Mouse (Mus musculus) cerebellum, postnatal 4 days (tissue): ENCODE measurements around the gene Mafg.
"Not testable (repeated sequence)": the region's sequence is repeated elsewhere in the genome, so short reads cannot be mapped to it uniquely, and the experiment has no call there.

Experiments used
- DNase-seq, 2 experiments: peaks; one replicate each; pipeline ENCODE4 v3.0.0; 2022; ENCODE audit warnings: low spot score in 2 of 2, mixed read lengths in 1 of 2

Mafg gene

DNA sequence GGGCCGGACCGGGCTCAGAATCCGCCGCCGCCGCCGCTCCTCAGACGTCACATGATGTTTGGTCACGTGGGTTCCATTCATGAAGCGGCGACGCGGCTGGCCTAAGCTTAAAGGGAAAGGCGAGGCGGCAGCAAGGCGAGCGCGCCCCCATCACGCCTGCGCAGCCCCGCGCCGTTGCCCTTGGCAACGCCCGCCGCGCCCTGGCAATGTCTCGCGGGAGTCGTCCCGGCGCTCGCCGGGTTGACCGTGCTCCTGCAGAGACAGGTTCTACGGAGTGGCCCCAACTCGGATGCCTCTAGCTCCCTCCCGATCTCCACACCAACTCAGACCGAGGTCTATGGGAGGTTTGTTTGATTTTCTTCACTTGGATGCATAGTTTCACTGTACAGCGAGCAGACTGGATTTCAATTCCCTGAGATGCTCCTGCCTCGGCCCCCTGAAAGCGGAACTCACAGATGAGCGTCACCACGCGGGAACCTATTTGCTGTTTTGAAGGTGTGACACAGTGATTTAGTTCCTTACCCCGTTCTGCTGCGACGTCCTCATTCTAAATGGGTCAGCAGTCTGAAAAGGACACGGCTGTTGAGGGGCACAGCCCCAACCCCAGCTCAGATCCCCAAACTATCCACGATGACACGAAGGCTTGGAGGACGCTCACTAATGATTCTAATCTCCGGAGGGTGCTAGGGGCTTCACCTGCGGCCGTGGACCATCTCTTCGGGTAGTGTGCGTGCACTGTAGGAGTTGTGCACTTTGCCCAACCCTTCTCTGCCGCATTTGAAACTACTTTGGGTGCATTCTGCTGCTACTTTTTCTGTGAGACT, at the start of gene Mafg:
Gene Mafg, minus strand, starts transcription at position 81 of the 824 bp plus-strand sequence.
- DNase-seq, result peak; percentile 87 to 92

DNA sequence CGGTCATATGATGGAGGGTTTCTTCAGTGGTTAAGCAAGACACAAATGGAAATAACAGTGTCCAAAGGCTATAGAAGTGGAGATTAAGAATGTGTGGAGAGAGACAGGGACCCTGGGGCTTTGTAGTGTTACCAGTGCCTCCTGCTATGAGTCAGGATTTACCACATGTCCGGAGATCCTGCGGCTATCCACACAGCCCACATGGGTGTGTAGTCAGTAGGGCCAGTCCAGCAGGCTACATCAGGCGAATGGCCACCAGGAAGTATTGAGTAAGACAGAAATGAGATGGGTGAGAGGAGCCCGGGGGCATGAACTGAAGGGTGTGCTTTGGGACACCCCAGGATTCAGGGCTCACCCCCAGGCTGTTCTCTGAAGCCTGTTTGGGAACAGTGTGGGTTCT, 49.3 kb upstream of the Mafg start:
- no peak for DNase-seq

DNA sequence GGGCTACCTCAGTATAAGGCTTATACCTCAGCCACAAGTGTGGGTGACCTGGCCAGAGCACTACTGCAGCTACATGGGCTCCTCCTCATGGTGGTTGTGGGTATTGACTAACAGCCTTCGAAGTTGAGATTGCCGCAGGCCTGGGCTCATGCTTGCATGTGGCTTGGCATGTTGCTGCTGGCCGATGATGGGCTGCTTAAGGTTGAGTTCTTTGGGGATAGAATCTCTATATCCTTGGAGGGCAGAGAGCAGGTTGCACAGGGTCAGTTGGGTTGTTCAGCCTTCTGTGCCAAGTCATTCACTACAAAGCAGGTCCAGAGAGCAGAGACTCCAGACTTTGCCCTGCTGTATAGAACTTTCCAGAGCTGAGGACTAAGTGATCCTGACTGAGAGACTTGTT, 46.5 kb upstream of the Mafg start:
- no peak for DNase-seq

DNA sequence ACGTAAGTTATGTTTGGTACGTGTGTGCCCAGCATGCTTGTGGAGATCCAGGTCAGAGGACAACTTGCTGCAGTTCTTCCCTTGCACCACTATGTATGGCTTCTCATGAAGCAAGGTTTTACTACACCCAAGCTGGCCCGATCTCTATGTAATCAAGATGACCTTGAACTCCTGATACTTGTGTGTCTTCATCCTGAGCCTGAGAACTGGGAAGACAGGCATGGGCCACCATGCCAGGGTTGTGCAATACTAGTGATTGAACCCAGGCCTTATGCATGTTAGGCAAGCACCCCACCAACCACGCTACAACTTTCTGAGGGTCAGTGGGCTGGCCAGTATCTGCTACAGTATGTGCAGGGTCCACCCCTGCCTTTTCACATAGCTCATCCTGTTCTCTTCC, 43.6 kb upstream of the Mafg start:
- DNase-seq, result no peak

DNA sequence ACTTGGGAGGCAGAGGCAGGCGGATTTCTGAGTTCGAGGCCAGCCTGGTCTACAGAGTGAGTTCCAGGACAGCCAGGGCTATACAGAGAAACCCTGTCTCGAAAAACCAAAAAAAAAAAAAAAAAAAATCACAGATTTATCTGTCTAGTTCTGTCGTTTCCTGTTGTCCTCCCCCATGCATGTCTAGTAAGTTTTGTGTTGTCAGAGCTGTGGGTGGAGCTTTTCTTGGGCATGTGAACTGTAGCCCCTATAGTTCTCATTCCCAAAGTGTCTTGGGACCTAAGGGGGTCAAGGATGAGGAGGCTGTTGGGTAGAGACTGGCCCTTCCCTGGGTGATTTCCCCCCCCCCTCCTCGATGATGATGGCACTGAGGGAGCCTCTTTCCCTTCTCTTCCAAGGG, 42.5 kb upstream of the Mafg start:
- DNase-seq, result not testable (repeated sequence)

DNA sequence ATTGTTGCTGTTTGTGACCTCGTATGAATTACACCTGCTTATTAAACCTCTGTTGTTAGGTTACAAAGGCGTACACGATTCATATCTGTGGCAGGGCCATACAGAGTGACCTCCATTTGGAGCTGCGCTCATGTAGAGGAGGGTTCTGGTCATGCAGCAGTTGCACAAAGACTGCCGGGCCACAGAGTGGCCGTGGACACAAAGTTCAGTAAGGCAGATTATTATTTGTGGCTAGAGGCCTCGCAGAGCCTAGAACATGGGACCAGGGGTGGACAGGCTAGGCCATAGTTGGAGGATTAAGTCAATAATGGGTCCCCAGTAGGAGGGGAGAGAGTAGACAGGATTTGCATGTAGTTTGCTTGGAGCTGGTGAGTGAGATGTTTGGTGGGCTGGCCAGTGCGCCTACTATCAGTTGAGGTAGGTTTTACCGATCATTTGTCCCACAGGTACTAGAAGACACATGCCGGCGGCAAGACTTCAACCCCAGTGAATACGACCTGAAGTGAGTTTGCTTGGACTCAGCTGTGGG, 40.3 kb upstream of the Mafg start:
- DNase-seq, result no peak

DNA sequence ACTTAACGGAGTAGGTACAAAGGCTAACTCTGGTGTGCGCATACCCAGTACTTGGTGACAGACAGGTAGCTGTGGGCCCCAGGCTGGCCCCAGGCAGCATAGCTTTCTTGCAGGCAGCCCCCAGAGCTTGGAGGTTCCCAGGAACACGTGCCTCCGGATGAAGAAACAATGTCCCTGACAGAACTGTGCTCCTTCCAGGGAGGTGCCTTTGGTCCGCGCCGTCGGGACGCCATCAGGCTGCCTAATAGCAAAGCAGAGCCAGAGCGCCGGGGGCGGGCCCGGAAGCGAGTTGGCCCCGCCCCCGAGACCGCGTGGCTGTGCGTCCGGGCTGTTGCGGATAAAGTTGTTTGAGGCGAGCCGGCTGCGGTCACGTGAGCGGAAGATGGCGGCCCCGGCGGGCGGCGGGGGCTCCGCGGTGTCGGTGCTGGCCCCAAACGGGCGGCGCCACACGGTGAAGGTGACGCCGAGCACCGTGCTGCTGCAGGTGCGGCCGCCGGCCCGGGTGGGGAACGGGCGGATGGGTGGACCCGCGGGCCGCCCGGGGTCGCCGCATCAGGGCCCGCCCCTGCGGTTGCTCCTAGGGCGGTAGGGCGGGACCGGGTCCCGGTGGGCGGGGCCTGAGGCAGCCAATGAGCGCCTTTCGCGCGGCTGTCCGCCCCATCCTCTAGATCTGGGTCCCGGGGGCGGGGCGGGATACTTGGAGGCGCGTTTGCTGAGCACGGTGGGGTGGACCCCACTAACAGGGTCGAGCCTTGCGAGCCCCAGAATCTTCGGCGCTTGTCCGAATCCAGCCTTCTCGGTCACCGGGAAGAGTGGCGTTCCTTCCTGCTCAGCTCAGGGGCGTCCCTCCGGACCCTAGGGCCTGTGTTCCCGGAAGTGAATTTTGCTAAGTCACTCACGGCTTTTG, 39.5 kb upstream of the Mafg start, which contains the start of gene Aspscr1:
Gene Aspscr1, plus strand, starts transcription at position 287 of the 907 bp plus-strand sequence.
- peak; percentile 84 to 94 for DNase-seq

DNA sequence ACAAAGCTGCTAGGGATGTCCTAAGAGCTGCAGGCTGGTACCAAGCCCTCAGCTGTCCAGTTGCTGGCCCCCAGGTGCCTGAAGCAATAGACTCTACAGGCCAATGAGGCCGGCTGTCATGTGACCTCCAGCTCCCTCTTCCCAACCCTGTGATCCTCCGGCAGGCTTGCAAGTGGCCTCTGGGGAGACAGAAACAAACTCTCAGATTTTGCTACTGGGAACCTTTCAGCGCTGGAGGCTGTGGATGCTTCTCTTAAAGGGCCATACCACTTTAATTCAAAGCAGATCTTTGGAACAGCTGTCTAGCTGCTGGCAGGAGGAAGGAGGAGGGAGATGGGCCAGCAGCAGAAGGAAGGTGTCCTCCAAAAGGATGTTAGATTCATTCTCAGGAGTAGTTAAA, 33.2 kb upstream of the Mafg start:
- no peak for DNase-seq

DNA sequence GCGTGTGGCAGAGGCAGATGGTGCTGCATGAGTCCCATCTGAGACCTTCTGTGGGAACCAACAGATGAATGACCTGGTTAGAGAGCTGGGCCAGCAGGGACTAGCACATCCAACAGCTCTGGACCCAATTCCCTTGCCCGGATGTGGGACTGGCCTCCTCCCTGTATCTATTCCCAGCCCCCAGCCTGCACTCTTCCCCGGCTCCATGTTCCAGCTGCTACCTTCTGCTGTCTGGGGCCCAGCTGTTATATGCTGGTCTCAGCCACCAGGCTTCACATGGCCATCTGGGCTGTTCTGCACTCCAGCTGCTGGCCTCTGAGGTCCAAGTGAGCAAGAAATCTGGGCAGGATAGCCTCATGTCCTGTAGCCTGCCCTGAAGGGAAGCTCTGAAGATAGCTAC, 32.0 kb upstream of the Mafg start:
- no peak for DNase-seq

DNA sequence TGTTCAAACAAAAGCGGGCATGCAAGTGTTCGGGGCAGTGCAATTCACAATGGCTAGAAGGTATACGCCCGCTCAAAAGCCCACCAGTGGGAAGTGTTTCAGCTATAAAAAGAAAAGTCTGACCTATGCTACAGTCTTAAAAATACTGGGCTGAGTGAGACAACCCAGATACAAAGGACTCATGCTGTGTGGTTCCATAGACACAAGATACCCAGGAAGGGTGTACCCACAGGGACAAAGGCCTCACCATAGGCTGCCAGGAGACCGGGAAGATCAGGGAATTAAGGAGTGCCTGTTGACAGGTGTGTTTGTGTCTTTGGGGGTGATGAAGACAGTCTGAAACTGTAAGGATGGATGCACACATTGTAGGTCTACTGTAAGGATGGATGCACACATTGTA, 30.3 kb upstream of the Mafg start:
- DNase-seq, result no peak

DNA sequence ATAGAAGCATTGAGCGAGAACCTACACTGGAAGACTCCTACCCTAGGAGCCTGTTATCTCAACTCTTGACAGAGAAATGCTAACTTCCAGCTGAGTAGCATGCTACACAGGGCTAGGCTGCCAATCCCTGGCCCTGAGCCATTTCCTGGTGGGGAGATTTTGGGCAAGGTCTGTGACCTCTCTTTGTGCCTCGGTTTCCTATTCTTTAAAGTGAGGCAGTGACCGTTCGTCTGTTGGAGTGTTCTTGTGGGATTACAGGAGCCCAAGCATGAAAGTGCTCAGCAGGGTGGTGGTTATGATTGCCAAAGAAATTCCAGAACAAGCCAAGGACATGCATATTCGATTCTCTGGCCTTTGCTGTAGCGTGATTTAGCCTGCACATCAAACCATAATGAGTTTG, 29.4 kb upstream of the Mafg start:
- no peak for DNase-seq

DNA sequence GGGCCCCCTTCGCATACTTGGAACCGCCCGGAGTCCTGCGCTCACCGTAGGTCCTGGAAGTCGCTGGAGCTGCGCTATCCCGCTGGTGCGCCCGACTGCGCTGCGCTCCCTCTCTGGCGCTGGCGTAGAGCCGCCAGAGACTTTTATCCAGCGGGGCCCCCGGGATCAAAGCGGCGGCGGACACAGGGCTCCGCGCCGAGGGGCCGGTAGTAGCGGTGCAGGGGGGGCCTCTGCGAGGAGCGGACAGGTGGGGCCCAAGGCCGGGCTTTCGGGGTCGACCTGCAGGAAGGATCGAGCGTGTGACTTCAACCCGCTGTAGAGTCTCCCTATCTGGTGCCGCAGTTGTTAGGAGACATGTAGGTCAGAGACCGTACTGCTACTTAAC, 27.7 kb upstream of the Mafg start, which contains the start of gene Notum:
Gene Notum, minus strand, starts transcription at position 100 of the 385 bp plus-strand sequence.
- DNase-seq, result no peak

DNA sequence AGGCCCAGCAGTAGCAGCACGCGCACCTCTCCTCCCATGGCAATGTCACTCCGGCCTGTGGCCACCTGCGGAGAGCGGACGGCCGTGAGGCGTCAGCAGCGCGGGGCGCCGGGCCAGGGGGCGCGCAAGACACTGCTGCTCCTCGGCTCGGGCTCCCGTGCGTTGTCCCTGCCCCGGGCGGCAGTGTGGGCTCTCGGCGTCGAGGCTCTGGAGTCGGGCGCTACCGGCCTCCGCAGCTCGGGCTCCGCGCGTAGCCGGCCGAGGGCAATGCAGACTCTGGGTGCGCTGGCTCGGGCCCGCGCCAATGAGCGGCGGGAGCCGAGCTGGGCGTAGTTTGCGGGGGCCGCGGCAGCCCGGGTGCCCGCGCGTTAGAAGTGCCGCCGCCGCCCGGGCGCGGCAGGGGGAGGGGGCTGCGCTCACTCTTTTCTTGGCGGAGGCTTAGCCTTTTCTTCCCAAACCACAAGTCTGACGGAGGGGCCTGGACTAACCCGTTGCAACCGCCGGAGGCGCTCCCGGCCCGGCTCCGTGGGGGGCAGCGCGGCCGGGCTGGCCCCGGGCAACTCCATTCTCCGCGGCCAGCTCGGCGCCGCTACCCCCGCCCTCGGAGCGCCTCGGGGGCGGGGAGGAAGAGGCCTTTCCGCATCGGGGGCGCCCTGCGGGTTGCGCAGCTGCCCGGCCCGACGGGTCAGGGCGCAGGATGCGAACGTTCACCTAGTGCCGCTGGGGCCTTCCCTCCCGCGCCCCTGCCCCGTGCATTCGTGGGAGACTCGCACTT, 27.1 kb upstream of the Mafg start:
- DNase-seq, result peak in 1 of 2 experiments; percentile 39

DNA sequence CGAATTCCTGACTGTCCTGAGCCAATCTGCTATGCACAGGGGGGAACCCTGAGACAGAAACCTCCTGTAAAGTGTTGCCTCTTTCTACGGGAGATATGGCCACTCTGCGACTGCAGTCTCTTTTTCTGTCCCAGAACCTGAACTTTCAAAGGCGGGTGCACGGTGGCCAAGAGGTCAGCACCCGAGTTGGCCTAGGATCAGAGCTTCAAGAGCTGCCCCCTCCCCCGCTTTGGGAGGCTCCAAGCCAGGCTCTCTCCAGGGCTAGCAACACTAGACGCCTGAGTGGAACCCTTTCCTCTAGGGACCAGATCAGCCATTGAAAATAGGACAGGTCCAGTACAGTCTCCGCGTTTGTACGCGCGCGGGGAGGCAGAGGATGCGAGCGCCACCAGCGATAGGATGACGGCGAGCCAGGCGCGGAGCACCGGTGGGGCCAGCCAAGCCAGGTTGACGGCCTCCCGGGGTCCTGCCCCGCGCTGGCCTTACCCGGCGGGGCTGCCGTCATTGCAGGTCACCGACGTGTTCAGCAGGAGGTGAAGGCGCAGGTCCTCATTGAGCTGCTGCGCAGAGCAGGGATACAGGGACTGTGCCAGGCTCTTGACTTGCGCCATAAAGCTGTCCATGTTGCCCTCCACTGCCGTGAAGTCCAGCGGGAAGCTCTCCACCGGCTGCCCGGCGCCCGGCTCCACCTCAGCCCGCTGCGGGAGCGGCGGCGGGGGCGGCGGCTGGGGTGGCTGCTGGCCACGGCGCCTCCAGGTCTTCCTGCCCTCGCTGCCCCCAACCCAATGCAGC, 26.3 kb upstream of the Mafg start:
- no peak for DNase-seq

DNA sequence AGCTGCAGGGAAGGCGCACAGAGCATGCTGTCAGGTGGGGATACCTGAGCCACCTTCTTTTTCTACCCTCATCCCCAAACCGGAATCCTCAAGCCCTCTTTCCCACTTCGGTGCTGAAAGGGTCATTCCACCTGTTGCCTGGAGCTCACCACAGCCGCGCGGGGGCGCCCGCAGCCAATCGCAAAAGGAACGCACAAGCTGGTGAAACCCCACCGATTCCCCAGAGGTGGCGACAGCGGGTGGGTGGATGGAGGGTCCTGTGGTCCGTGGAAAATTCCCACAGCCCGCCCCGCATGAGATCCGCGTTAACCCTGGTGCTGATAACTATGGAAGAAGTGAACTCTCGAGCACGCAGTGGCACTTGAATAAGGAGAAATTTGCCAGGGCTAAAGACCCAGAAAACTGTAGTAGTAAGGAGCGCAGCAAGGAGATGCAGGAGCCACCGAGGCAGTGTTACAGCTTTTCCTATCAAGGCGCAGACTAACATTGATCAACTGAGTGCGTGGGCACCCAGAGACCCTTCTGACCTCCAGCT, 25.5 kb upstream of the Mafg start:
- DNase-seq, result peak in 1 of 2 experiments; percentile 71

DNA sequence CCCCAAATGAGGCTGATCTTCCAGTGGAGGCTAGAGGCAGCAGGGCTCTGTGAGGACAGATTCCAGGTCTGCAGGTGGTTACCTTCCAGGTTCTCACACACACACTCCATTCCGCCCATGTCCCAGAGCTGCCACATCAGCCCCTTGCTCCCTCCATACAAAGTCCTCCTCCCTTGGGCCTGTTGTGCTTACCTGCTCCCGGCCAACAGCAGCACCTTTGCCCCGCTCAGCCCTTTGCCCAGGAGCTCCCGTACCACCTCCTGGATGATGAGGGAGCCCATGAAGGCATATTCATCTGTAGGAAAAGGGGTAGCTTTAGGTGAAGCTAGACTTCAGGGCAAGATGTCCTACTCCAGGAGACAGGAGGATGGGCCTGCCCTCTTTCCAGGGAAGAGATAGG, 23.9 kb upstream of the Mafg start:
- no peak for DNase-seq

DNA sequence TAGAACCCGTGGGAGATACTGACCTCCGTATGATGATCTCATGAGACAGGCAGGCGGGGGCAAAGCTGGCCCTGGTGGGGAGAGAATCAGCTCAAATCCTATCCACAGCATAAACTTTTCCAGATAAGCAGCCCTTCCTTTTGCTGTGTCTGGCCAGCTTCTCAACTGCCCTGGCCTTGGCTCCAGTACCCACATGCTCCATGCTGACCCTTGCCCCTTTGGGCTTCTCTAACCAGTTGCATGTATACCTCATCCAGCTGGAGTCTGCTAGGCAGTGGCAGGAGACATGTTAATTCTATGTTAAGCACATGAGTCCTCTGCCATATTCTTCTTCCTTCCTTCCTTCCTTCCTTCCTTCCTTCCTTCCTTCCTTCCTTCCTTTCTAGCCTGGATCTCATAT, 21.3 kb upstream of the Mafg start:
- no peak for DNase-seq

DNA sequence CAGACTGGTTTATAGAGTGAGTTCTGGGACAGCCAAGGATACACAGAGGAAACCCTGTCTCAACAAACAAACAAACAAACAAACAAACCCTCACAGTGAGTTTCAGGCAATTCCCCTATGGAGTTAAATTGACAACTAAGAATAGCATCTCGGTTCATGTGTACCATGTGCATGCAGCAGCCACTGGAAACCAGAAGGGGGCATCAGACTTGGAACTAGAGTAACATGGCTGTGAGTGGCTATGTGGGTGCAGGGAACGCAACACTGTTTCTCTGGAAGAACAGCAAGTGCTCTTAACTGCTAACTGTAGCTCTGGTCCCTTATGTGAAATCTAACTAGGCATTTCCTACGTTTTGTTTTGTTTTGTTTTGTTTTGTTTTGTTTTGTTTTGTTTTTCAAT, 18.5 kb upstream of the Mafg start:
- no peak for DNase-seq

DNA sequence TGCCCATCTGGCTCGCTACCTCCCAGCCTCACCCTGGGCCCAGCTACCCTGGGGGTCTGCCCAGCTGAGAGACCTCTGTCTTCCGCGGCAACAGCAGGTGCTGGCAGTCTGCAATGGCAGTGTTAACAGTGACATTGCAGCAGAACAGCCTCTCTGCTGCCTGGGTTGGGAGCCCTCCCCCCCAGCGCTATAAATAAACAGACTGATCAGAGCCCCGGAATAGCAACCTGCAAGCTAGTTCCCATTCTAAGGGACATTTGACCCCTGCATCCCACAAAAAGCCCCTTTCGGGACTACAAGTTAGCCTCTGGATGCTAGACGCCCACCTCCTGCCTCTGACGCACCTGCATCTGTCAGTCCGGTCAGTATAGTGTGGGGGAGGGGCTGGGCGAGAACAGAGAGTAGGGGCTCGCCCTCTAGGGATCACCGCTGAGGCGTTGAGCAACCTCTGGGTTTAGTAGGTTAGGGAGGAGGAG, 14.6 kb upstream of the Mafg start, which contains the start of gene Myadml2:
Gene Myadml2, minus strand, starts transcription at position 158 of the 476 bp plus-strand sequence.
- DNase-seq, result no peak
